Mouse (Mus musculus) stomach, postnatal 0 days (tissue): ENCODE data around the gene Ppp6r1.

Experiments used
- CTCF ChIP-seq: IDR thresholded peaks from 2 replicates; pipeline ENCODE4 v1.5.1; 2016; ENCODE audit warnings: antibody characterized with exemption, low read depth, mild to moderate bottlenecking, moderate library complexity
- EP300 ChIP-seq: optimal IDR thresholded peaks from 2 replicates; pipeline ENCODE3; 2016; ENCODE audit warnings: antibody characterized with exemption

DNA sequence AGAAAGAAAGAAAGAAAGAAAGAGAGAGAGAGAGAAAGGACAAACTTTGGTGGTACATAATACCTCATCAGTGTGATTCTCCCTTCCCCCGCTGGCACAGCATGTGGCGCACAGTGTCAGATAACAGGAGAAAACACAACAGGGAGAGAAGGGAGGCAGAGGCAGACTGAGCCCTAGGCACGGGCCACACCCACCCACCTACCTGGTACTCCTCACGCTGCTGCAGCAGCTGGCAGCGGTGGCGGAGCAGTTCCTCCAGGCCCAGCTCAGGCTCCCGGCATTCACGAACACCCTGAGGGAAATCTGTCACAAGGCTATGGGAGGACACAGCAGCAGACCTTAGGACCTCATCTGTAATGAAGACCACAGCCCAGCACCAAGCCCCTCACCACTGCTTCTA, 4.4 kb upstream of the Ppp6r1 start:
- TF ChIP-seq EP300 (no peak), CTCF (no peak)
